Mouse (Mus musculus): ENCODE results near the gene Tmem274. TPM values are rescaled to one million over a fixed set of nuclear protein-coding genes. Genes with fewer than 3 reads are reported as not detected.

The Tmem274 gene
- total RNA-seq, 2 experiments from 2014 or later: not detected

GRCm38 (mm10) chr4:149517868-149518340 is 40.7 kb downstream of the Tmem274 start, which contains the start of gene Ctnnbip1:
Ctnnbip1 (plus strand) TSS chr4:149518236.
- intact Hi-C loops (cut with DNase I; ENCODE audit: low total_unique reads): no loop called here

GRCm38 (mm10) chr4:149518351-149519220 is 41.4 kb downstream of the Tmem274 start:
- intact Hi-C loops (cut with DNase I; ENCODE audit: low total_unique reads): no loop called here
- DNase-seq: no peak

More at GRCm38 (mm10) chr4:149517868-149518340, 40.7 kb downstream of the Tmem274 start, which contains the start of gene Ctnnbip1:
- DNase-seq: peak; percentile 98

GRCm38 (mm10) chr4:149521258-149521657 is 44.1 kb downstream of the Tmem274 start:
- DNase-seq: no peak
- intact Hi-C loops (cut with DNase I; ENCODE audit: low total_unique reads): no loop called here

GRCm38 (mm10) chr4:149523961-149524360 is 46.8 kb downstream of the Tmem274 start:
- DNase-seq: no peak
- intact Hi-C loops (cut with DNase I; ENCODE audit: low total_unique reads): no loop called here

- no peak for DNase-seq
These were observed 48.0 kb downstream of the Tmem274 start for GRCm38 (mm10) chr4:149525170-149525569.

GRCm38 (mm10) chr4:149525811-149526210 is 48.6 kb downstream of the Tmem274 start:
- no peak for DNase-seq
- intact Hi-C loops (cut with DNase I; ENCODE audit: low total_unique reads): no loop called here

More at GRCm38 (mm10) chr4:149525170-149525569, 48.0 kb downstream of the Tmem274 start:
- intact Hi-C loops (cut with DNase I; ENCODE audit: low total_unique reads): no loop called here

- peak; percentile 47 for DNase-seq
- intact Hi-C loops (cut with DNase I; ENCODE audit: low total_unique reads): no loop called here
These were observed 49.2 kb downstream of the Tmem274 start for GRCm38 (mm10) chr4:149526330-149526729.

GRCm38 (mm10) chr4:149527621-149528354 is 50.6 kb downstream of the Tmem274 start:
- intact Hi-C loops (cut with DNase I; ENCODE audit: low total_unique reads): no loop called here
- no peak for DNase-seq

- DNase-seq: no peak
- intact Hi-C loops (cut with DNase I; ENCODE audit: low total_unique reads): no loop called here
These were observed 52.5 kb downstream of the Tmem274 start for GRCm38 (mm10) chr4:149529691-149530090.

Other genes with a start within 250 kb of the Tmem274 start
- 100 to 1,000 TPM; 221 to 265 TPM for gene Kif1b, start 169.7 kb upstream of the Tmem274 start, total RNA-seq (2021)
- gene Ube4b, start 50.6 kb upstream of the Tmem274 start, total RNA-seq (2021): 10 to 100 TPM; 34.4 to 36.8 TPM
- gene Rbp7, start 22.4 kb upstream of the Tmem274 start, total RNA-seq (2021): 10 to 100 TPM in 1 of 2 experiments, 1 to 10 TPM in 1; 8.9 to 20.7 TPM
- 10 to 100 TPM; 17.6 to 20.2 TPM for gene Nmnat1, start 7.8 kb downstream of the Tmem274 start, total RNA-seq (2021)
- 10 to 100 TPM; 12.0 to 17.9 TPM for gene Lzic, start 7.9 kb downstream of the Tmem274 start, total RNA-seq (2021)
- 10 to 100 TPM; 40.4 to 41.3 TPM for gene Ctnnbip1, start 40.9 kb downstream of the Tmem274 start, total RNA-seq (2021)
- gene Clstn1, start 109.1 kb downstream of the Tmem274 start, total RNA-seq (2021): 10 to 100 TPM; 42.0 to 56.1 TPM
- 10 to 100 TPM; 10.1 to 12.6 TPM for gene Pik3cd, start 225.2 kb downstream of the Tmem274 start, total RNA-seq (2021)